19 mouse cellular contexts compared by ENCODE assay signal in genomic region chr14:80789131-80789530, GRCm38 (mm10).
DNase-seq lines count a peak whose midpoint lies in the region.
"Had no signal": no experiment of that assay in that cellular context is flagged by ENCODE, and none has a peak within 500 bp of the region (broad histone marks: within the 10 kb centered on the region; RNA-seq: fewer than 3 reads in every experiment).

No protein-coding gene starts in this region.

- peak; percentile 4 to 19 for DNase-seq in frontal cortex, adult 2 months (ENCODE audit: extremely low spot score in 1 of 2, low spot score in 1 of 2)
- no peak for DNase-seq in frontal cortex, postnatal 10 days (ENCODE audit: low spot score in 2 of 2)
- DNase-seq in left cerebral cortex, adult 11 months (ENCODE audit: low spot score), result peak; percentile 0
- DNase-seq in left cerebral cortex, postnatal 10 days (ENCODE audit: extremely low spot score in 1 of 2, low spot score in 2 of 2), result no peak
- peak; percentile 16 for DNase-seq in right cerebral cortex, adult 18-20 months
- DNase-seq in right cerebral cortex, postnatal 14 days, result no peak
- peak; percentile 27 for DNase-seq in telencephalon, adult 2 months (ENCODE audit: low read depth, low spot score)
- DNase-seq: adrenal gland, postnatal 10 days; adrenal gland, postnatal 36 days; B cell, adult 2 months; cerebellum, adult 11 months; cerebellum, adult 2 months; cerebellum, adult 9-11 months; cerebellum, postnatal 25 days; forebrain, postnatal 0 days; gastrocnemius, adult 2 months; gastrocnemius, postnatal 14 days; heart, adult 11 months; heart, postnatal 36 days had no signal

- intact Hi-C loops in left cerebral cortex, postnatal 10 days (cut with DNase I), result no loop called here

Comparison
In these comparisons a context has a peak if more than half of its experiments do, and no peak if none do; other contexts are left out.
1. DNase-seq: peak in frontal cortex, adult 2 months (2 of 2), left cerebral cortex, adult 11 months (single experiment), right cerebral cortex, adult 18-20 months (single experiment) and telencephalon, adult 2 months (single experiment); none in frontal cortex, postnatal 10 days (0 of 2), left cerebral cortex, postnatal 10 days (0 of 2) and right cerebral cortex, postnatal 14 days (single experiment).